Mouse (Mus musculus) heart, postnatal 25 days (tissue): ENCODE results near the gene Hamp. TPM values are rescaled to one million over a fixed set of nuclear protein-coding genes. Genes with fewer than 3 reads are reported as not detected.
"Not testable (repeated sequence)": the region's sequence is repeated elsewhere in the genome, so short reads cannot be mapped to it uniquely, and the experiment has no call there.

Experiments used
- DNase-seq: peaks from one replicate; pipeline ENCODE4 v3.0.0; 2022; ENCODE audit warnings: low spot score
- intact Hi-C: fragments of 180-260 bp; cut with DNase I; formaldehyde crosslinking; loops from one replicate; pipeline ENCODE4 v1.15.1; 2025
- total RNA-seq, 2 experiments: library from RNA; stranded (reverse); gene quantifications; 2 replicates each; pipeline ENCODE4 v1.2.3; 2021

Hamp gene
- total RNA-seq, 2 experiments from 2014 or later = 16.8 to 34.4 TPM

DNA sequence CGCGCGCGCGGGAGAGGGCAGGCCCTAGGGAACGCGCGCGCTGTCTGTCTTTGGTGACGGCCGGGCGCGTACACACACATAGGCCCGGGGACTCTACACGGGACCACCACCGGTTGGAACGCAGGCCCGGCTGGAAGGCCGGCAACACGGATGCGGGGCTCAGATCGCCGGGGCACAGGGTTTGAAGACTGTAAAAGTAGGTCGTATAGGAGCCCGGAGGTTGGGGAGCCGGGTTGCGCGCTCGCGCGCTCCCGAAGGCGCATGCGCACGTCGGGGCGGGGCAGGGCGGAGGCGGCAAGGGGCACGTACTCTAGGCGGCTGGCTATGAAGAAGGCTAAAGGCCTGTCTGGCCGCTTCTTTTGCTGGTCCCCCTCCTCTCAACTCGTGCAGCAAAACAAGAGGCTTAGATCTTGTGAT is 13.5 kb upstream of the Hamp start:
- peak; percentile 91 for DNase-seq
- intact Hi-C loops = loop anchor here (10.0 kb wide), 1 partner anchor 373 kb away; the partner anchor contains the start of gene Kmt2b

DNA sequence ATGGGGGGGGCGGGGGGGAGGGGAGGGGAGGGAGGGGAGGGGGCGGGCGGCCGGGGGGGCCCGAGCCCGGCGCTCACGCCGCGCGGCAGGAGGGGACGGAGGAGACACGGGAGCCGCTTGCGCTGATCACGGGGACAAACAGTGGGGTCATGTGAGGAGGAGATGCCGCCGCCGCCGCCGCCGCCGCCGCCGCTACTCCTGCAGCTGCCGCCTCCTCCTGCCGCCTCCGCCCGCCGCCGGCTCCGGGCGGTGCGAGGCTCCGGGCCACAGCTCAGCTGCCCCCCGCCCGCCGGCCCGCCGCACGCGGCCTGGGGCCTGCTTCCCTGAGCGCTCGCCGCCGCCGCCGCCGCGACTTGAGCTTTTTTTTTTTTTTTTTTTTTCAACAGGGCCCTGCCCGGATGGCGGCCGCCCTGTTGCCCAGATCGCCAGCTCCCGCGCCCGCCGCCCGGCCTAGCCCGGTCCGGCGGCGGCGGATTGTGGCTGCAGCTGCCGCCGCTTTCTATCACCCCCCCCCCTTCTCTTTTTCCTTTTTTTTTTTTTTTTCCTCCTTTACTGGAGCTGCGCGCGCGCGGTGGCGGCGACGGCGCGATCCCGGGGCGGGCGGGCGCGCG is 13.0 kb upstream of the Hamp start, which contains the start of gene Usf2:
TSS of gene Usf2 (minus strand) at position 48 of the 611 bp plus-strand sequence.
- DNase-seq = peak; percentile 66
- intact Hi-C loops = loop anchor here (10.0 kb wide), 1 partner anchor 372 kb away; the partner anchor contains the start of gene Kmt2b

DNA sequence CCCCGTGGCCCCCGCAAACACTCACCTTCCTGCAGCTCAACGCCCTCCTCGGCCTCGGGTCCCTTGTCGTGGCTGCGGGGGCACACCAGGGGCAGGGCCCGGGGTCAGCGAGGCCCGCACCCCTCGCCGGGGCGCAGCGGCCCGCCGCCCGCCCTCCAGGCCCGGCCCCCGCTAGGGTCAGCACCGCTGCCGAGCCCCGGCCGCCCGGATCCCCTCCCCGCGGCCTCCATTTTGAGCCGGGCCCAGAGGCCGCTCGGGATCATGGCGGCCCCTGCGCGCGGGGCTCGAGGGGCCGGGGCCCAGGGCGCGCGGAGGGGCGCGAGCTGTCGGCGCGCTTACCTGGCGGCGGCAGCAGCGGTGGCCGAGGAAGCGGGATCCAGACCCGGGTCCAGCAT is 12.5 kb upstream of the Hamp start:
- intact Hi-C loops = loop anchor here (10.0 kb wide), 1 partner anchor 372 kb away; the partner anchor contains the start of gene Kmt2b
- DNase-seq = peak; percentile 31

DNA sequence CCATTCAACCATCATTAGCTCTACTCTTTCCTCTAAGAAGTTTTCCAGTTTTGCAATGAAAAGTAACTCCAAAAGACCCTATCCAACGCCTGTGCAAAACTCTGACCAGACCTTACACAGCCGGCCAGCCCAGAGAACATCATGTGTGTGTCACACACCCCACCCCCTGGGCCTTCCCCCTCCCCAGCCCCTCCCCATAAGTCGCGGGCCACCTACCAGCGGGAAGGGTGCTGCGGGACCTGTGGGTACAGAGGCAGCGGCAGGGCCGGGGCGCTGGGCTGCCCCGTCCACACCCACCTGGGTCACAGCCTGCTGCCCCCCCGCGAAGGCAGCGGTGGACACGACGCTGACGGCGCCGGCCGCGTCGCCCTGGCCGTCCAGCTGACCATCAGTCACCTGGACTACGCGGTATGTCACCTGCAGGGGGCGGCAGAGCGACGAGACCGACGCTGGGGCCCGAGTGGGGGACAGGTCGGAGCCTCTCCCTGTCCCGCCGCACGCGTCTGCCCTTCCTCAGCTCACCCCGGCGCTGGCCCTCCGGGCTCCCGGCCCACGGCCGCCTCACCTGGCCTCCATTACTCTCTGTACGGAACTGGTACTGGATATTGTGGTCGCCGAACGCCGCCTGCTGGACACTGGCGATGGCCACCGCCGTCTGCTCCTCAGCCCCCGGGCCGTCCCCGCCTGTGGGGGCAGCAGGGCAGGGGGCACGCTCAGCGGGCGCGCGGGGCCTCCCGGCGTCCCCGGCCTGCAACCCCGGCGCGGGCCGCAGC is 11.9 kb upstream of the Hamp start:
- intact Hi-C loops = loop anchor here (10.0 kb wide), 1 partner anchor 371 kb away; the partner anchor contains the start of gene Kmt2b
- DNase-seq = peak; percentile 78

DNA sequence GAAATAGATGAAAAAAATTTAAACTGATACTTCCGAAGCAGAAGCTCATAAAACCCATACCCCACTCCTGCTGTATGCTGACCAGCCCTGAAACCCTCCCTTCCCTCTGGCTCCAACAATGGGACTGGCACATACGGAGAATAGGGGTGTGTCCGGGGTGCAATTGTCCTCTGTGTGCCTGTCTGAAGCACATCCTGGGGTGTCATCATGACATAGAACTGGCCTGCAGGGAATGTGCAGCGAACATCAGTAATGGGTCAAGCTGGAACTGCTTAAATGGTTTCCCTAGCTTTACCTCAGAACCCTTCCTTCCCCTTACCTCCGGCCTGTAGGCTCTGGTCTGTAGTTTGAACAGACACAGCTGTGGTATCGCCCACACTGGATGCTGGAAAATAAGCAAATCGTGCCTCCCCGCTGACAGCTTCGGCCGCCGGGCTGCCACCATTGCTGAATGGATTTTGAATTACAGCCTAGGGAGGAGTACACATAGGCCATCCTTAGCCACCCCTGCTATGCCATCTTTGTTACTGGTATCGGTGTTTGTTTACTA is 11.2 kb upstream of the Hamp start:
- DNase-seq = no peak
- intact Hi-C loops = loop anchor here (10.0 kb wide), 1 partner anchor 370 kb away; the partner anchor contains the start of gene Kmt2b

DNA sequence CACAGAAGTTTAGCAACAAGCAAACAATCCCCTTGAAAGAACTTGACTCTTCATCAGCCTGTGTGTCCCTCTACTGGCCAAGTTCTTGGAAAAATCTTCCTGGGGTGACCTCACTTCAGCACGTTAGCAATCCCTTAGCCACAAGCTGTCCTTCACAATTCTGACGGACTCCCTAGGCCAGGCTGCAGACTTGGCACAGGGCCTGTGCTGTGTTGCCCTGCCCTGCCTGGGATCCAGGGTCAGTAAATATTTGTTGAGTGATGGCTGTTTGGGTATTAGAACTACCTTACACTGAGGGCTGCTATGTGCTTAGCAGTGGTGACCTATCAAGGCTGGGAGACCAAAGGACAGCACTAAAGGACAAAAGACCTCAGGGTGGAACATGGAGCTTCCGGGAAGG is 10.2 kb upstream of the Hamp start:
- intact Hi-C loops = loop anchor here (10.0 kb wide), 1 partner anchor 369 kb away; the partner anchor contains the start of gene Kmt2b
- DNase-seq = no peak

DNA sequence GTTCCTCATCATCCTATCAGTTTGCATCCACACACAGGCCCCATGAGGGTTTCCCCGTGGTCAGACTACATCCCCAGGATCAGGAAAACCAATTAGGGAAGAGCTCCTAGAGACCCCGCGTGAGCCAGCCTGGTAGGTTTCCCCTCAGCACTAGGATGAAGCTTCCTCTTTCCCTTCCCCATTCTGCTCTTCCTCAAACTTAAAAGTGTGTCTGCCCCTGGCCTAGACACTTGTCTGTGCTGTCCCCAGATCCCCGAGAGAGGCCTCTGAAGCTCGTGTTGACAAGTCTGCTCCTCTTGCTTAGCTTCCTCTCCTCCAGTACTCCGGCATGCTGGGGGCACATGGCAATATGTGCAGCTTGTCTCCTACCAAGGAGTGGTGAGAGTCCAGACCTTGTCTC is 9.6 kb upstream of the Hamp start:
- no peak for DNase-seq
- intact Hi-C loops = loop anchor here (10.0 kb wide), 1 partner anchor 369 kb away; the partner anchor contains the start of gene Kmt2b

DNA sequence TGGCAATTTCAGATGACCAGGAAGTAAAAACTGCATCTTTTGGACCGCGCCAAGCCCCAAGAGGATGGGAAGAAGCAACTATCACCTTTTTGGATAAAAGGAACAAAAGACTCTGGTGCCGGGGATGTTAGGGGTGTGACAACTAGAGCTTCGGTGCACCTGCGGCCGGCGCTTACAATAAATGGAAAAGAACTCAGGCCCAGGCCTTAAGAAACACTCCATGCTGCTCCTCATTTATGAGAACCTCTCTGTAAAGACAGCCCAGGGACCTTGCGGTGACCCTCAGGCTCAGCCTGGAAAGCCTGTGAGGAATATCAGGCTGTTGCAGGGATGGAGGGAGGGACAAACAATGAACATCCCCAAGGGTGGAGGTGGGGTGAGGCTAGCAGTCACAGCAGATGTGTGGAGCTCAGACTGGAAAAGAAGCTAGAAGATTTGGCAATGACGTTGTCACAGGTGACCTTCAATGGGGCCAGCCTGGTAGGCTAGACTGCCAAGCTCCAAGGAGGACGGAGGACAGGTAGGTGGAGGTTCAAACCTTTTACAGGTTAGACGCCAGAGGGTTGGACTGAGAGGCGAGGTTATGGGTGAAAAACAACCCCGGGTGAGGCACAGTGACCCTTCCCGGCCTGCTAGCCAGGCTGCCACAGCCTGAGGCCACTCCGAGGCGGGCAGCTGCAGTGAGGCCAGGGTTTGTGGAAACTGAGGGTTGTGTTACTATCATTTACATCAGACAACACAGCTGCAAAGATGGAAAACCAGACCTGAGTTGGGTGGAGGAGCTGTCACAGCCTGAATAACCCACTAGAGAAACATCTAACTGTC is 8.8 kb upstream of the Hamp start:
- intact Hi-C loops = loop anchor here (10.0 kb wide), 1 partner anchor 368 kb away; the partner anchor contains the start of gene Kmt2b
- no peak for DNase-seq

DNA sequence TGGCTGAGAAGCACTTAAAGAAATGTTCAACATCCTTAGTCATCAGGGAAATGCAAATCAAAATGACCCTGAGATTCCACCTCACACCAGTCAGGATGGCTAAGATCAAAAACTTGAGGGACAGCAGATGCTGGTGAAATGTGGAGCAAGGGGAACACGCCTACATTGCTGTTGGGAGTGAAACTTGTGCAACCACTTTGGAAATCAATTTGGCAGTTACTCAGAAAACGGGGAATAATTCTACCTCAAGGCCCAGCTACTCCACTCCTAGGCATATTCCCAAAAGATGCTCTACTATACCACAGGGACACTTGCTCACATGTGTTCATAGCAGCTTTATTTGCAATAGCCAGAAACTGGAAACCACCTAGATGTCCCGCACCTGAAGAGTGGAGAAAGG is 6.1 kb upstream of the Hamp start:
- not testable (repeated sequence) for DNase-seq
- intact Hi-C loops = loop anchor here (10.0 kb wide), 1 partner anchor 365 kb away; the partner anchor contains the start of gene Kmt2b

DNA sequence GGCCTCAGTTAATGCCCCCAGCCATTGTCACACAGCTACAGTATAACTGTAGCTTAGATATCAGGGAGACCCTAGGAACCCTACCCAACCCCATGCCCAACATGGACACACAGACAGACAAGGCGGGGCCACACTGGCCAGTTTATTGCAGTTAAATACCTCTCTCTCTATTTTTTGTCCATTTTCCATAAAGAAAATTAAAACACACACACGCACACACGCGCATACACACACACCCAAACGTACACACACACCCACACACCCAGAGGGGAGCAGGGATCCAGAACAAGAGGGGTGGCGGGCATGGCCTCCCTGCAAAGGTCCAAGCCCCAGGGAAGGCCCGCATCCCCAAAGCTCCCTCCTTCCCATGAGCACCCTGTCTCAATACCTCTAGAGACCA is 2.0 kb upstream of the Hamp start:
- intact Hi-C loops = no loop called here
- no peak for DNase-seq

DNA sequence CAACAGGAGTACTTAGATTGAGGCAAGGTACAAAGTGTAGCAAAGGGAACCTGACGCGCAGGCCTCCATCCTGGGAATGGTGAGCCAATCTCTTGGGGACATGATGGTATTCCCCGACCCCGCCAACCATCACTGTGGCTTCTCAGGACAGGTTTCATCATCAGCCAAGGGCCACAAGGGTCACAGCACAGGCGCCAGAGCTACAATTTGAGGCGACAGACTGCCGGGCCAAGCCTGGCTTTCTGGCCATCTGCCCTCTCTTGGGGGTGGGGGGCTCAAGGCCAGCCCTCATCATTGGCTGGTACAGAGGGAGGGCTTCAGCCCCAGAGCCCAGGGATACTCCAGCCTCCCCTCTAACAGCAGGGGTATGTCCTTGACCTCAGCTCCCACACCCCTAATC is 1.6 kb upstream of the Hamp start:
- intact Hi-C loops, DNase-seq: not testable (repeated sequence)

DNA sequence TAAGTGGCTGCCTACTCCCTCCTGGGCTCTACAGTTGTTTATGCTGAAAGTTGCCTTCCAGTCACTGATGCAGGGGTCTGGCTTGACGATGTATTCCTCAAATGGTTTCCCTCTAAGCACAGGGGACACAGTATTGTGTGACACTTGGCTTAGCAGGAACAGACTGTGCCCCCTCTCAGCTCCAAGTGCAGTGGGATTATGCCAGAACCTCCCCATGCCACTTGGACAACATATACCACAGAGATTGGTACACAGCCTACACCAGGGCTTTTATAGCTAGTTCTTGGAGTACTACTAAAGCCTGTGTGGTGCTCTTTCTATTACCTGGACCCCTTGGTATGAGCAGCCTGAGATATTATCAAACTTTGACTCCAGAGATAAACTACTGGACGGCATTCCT is 874 bp upstream of the Hamp start:
- DNase-seq, intact Hi-C loops: not testable (repeated sequence)

DNA sequence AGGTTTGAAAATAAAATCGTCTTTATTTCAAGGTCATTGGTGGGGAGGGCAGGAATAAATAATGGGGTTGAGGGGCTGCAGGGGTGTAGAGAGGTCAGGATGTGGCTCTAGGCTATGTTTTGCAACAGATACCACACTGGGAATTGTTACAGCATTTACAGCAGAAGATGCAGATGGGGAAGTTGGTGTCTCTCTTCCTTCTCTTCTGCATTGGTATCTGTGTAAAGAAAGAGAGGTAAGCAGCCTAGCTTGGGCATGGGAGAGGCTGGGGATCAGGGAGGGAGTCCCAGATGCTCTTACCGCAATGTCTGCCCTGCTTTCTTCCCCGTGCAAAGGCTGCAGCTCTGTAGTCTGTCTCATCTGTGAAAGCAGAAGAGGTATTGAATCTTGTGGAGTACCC is 1.5 kb downstream of the Hamp start:
- DNase-seq, intact Hi-C loops: not testable (repeated sequence)

DNA sequence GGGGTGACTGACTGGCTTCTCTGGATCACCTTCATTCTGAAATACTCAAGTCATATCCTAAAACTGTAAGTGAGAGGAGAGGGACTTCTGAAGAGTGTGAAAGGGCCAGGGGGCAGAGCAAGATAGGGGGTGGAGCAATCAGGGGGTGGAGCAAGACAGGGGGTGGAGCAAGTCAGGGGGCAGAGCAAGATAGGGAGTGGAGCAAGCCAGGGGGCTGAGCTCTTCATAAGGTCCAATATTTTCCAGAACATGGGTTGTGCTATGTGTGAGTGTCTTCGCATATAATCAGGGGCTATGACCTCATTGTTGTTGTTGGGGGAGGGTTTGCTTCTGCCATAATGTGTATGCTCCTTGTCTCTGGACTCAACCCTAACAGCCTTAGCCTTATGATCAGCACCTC is 3.8 kb downstream of the Hamp start:
- DNase-seq, intact Hi-C loops: not testable (repeated sequence)

DNA sequence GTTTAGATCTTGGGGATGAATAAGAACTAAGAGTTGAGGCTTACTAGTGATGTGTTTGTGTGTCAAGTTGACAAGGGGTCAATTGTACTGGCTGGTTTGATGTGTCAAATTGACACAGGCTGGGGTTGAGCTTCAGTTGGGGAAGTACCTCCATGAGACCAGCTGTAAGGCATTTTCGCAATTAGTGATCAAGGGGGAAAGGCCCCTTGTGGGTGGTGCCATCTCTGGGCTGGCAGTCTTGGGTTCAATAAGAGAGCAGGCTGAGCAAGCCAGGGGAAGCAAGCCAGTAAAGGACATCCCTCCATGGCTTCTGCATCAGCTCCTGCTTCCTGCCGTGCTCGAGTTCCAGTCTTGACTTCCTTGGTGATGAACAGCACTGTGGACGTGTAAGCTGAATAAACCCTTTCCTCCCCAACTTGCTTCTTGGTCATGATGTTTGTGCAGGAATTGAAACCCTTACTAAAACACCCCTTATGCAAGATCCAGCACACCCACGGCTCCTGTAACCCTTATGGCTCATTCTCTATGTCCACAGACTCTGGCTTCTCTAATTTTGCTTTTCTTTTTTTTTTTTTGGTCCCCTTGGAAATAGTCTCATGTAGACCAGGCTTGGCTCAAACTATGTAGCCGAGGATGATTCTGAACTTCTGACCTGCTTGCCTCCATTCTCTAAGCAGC is 8.3 kb downstream of the Hamp start:
- DNase-seq, intact Hi-C loops: not testable (repeated sequence)

DNA sequence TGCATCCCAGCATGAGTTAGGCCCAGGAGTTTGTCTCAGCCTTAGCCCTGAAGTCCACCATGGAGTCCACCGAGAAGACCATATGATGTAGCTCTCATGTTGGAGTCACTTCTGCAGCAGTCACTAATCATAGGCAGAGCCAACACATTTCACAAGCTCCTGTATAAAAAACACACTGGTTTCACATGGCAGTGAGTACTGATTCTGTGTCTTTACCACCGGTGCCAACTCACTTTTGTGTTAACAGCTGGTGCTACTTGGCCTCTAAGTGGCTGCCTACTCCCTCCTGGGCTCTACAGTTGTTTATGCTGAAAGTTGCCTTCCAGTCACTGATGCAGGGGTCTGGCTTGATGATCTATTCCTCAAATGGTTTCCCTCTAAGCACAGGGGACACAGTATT is 19.3 kb downstream of the Hamp start, which contains the start of gene Hamp2:
TSS of gene Hamp2 (minus strand) at position 101 of the 400 bp plus-strand sequence.
- DNase-seq, intact Hi-C loops: not testable (repeated sequence)

DNA sequence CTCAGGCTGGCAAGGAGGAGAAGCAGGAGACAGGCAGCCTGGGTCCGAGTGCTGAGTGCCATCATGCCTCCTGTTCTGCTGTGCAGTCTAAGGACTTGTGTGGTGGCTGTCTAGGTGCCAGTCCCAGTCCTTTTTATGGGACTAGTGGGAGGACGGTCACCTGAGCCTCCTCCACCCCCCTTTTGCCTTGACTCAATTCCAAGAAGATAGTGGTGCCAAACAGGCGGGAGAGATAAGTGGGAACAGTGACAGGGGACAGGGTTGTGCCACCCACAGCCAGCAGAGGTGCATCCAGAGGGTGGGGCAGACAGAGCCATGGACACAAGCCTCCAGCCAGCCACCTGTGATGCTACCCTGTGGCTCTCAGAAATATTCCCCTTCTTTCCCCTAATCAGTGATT is 19.8 kb downstream of the Hamp start:
- DNase-seq = no peak
- intact Hi-C loops = no loop called here

DNA sequence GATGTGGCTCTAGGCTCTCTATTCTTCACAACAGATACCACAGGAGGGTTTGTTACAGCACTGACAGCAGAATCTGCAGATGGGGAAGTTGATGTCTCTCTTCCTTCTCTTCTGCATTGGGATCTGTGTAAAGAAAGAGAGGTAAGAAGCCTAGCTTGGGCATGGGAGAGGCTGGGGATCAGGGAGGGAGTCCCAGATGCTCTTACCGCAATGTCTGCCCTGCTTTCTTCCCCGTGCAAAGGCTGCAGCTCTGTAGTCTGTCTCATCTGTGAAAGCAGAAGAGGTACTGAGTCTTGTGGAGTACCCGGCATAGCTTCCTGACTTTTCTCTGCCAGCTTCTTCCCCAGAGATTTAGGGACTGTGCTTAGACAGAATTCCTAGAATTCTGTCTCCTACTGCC is 21.3 kb downstream of the Hamp start:
- DNase-seq, intact Hi-C loops: not testable (repeated sequence)

DNA sequence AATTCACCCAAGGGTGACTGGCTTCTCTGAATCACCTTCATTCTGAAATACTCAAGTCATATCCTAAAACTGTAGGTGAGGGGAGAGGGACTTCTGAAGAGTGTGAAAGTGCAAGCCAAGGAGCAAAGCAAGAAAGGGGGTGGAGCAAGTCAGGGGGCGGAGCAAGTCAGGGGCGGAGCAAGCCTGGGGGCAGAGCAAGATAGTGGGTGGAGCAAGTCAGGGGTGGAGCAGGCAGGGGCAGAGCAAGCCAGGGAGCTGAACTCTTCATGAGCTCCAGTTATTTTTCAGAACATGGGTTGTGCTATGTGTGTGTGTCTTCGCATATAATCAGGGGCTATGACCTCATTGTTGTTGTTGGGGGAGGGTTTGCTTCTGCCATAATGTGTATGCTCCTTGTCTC is 23.6 kb downstream of the Hamp start:
- intact Hi-C loops = no loop called here
- no peak for DNase-seq
